Mouse (Mus musculus): ENCODE results near the gene Gabarap. TPM values are rescaled to one million over a fixed set of nuclear protein-coding genes. Genes with fewer than 3 reads are reported as not detected.

Gabarap gene
- polyA plus RNA-seq, 1 experiment from 2014 or later = 489 TPM

GRCm38 (mm10) chr11:69980196-69981140 is 10.5 kb upstream of the Gabarap start:
- peak overlapping the region; percentile 100 for H3K4me3 ChIP-seq (ENCODE audit: low read depth, low read length)
- no peaks in the 10 kb centered on the region for H3K9me3 ChIP-seq (replicated peaks; ENCODE audit: control insufficient read depth, low read length)
- H3K4me2 ChIP-seq = peak overlapping the region; percentile 97
- peaks cover 17% of the 10 kb centered on the region for H3K36me3 ChIP-seq (ENCODE audit: control insufficient read depth, insufficient read depth, low read length)
- 0% methylated on average over 44 of the region's 60 CpGs for WGBS (ENCODE audit: insufficient replicate concordance)
- H3K27ac ChIP-seq (ENCODE audit: low read depth, low read length) = peak overlapping the region; percentile 99
- peak overlapping the region; percentile 99 for H3K9ac ChIP-seq (ENCODE audit: low read depth, low read length)
- peak; percentile 88 for ATAC-seq (replicated peaks; ENCODE audit: insufficient number of reproducible peaks, low FRiP score, low TSS enrichment)
- no peaks in the 10 kb centered on the region for H3K27me3 ChIP-seq (ENCODE audit: control insufficient read depth, insufficient read depth, low read length)
- H3K4me1 ChIP-seq (ENCODE audit: control insufficient read depth, insufficient read depth, low read length) = peaks cover 20% of the 10 kb centered on the region

- H3K36me3 ChIP-seq (ENCODE audit: control insufficient read depth, insufficient read depth, low read length) = peaks cover 19% of the 10 kb centered on the region
- H3K4me1 ChIP-seq (ENCODE audit: control insufficient read depth, insufficient read depth, low read length) = peaks cover 20% of the 10 kb centered on the region
- peak within 1 kb of the TSS; percentile 99 for H3K27ac ChIP-seq (ENCODE audit: low read depth, low read length)
- 0% methylated on average over 35 of the region's 43 CpGs for WGBS (ENCODE audit: insufficient replicate concordance)
- no peaks in the 10 kb centered on the region for H3K27me3 ChIP-seq (ENCODE audit: control insufficient read depth, insufficient read depth, low read length)
- H3K4me3 ChIP-seq (ENCODE audit: low read depth, low read length) = peak within 1 kb of the TSS; percentile 100
- H3K4me2 ChIP-seq = peak within 1 kb of the TSS; percentile 97
- H3K9me3 ChIP-seq (replicated peaks; ENCODE audit: control insufficient read depth, low read length) = no peaks in the 10 kb centered on the region
- peak within 1 kb of the TSS; percentile 99 for H3K9ac ChIP-seq (ENCODE audit: low read depth, low read length)
- ATAC-seq (replicated peaks; ENCODE audit: insufficient number of reproducible peaks, low FRiP score, low TSS enrichment) = no peak
Observed at GRCm38 (mm10) chr11:69981141-69981762, 9.7 kb upstream of the Gabarap start, which contains the start of gene Ctdnep1. Gene Ctdnep1 (plus strand): TSS chr11:69981156.

GRCm38 (mm10) chr11:69982225-69982624 is 8.7 kb upstream of the Gabarap start, which contains the start of gene Elp5:
Gene Elp5 (minus strand): TSS chr11:69982517.
- Histone ChIP-seq H3K9ac (ENCODE audit: low read depth, low read length) (peak within 1 kb of the TSS; percentile 99), H3K27me3 (ENCODE audit: control insufficient read depth, insufficient read depth, low read length) (no peaks in the 10 kb centered on the region), H3K36me3 (ENCODE audit: control insufficient read depth, insufficient read depth, low read length) (peaks cover 21% of the 10 kb centered on the region), H3K4me2 (peak within 1 kb of the TSS; percentile 97), H3K27ac (ENCODE audit: low read depth, low read length) (peak within 1 kb of the TSS; percentile 99), H3K4me1 (ENCODE audit: control insufficient read depth, insufficient read depth, low read length) (peaks cover 20% of the 10 kb centered on the region), H3K9me3 (replicated peaks; ENCODE audit: control insufficient read depth, low read length) (no peaks in the 10 kb centered on the region), H3K4me3 (ENCODE audit: low read depth, low read length) (peak within 1 kb of the TSS; percentile 100)
- 51% methylated on average over 8 of the region's 8 CpGs for WGBS (ENCODE audit: insufficient replicate concordance)
- ATAC-seq (replicated peaks; ENCODE audit: insufficient number of reproducible peaks, low FRiP score, low TSS enrichment) = no peak

DNA sequence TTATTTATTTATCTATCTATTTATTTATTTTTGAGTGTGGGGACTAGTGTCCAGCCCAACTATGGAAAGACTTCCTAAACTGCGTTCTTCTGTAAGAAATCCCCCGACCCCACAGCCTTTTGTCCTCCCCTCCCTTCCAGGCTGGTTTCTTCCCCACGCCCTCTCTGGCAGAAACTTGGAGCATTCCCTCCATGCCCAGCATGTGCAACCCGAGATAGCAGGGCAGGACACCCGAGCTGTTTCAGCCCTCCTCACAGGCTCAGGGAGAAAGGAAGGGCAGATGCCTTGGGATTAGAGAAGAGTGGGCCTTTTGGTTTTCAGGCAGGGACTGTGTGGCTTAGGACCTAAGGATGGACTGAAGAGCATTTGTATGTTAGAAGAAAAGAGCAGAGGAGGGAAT is 8.1 kb upstream of the Gabarap start:
- H3K36me3 ChIP-seq (ENCODE audit: control insufficient read depth, insufficient read depth, low read length) = peaks cover 19% of the 10 kb centered on the region
- H3K4me1 ChIP-seq (ENCODE audit: control insufficient read depth, insufficient read depth, low read length) = peaks cover 20% of the 10 kb centered on the region

DNA sequence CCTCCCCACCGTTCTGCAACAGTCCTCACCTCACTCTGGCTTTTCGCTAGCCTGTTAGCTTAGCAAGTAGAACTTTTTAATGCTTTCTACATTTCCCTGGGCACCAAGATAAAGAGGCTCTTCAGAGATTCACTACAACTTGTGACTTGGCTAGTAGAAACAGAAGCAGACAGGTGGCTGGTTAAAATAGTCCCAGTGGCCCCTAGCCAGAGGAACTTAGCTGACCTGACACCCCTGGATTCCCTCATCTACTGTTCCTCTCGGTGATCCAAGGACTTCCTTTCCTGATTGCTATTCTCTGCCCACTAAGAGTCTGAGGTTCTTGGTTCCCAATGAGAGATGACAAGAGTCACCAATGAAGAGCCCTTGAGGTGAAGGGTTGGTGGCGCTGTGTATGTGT is 7.6 kb upstream of the Gabarap start:
- 78% methylated on average over 4 of the region's 4 CpGs for WGBS (ENCODE audit: insufficient replicate concordance)
- peaks cover 24% of the 10 kb centered on the region for H3K36me3 ChIP-seq (ENCODE audit: control insufficient read depth, insufficient read depth, low read length)
- peaks cover 20% of the 10 kb centered on the region for H3K4me1 ChIP-seq (ENCODE audit: control insufficient read depth, insufficient read depth, low read length)
- no peaks in the 10 kb centered on the region for H3K27me3 ChIP-seq (ENCODE audit: control insufficient read depth, insufficient read depth, low read length)
- H3K27ac ChIP-seq (ENCODE audit: low read depth, low read length) = peak overlapping the region; percentile 52; the same call in 1 of the 2 replicates
- H3K4me3 ChIP-seq (ENCODE audit: low read depth, low read length) = peak overlapping the region; percentile 100; the same call in 1 of the 2 replicates
- peak overlapping the region; percentile 4 for H3K9ac ChIP-seq (ENCODE audit: low read depth, low read length)
- H3K4me2 ChIP-seq = peak overlapping the region; percentile 97
- no peaks in the 10 kb centered on the region for H3K9me3 ChIP-seq (replicated peaks; ENCODE audit: control insufficient read depth, low read length)
- no peak for ATAC-seq (replicated peaks; ENCODE audit: insufficient number of reproducible peaks, low FRiP score, low TSS enrichment)

More for the DNA sequence above, 8.1 kb upstream of the Gabarap start:
- H3K27me3 ChIP-seq (ENCODE audit: control insufficient read depth, insufficient read depth, low read length) = no peaks in the 10 kb centered on the region
- H3K9ac ChIP-seq (ENCODE audit: low read depth, low read length) = peak overlapping the region; percentile 4
- peak overlapping the region; percentile 52; the same call in 1 of the 2 replicates for H3K27ac ChIP-seq (ENCODE audit: low read depth, low read length)
- ATAC-seq (replicated peaks; ENCODE audit: insufficient number of reproducible peaks, low FRiP score, low TSS enrichment) = no peak
- peak overlapping the region; percentile 100 for H3K4me3 ChIP-seq (ENCODE audit: low read depth, low read length)
- 27% methylated on average over 5 of the region's 5 CpGs for WGBS (ENCODE audit: insufficient replicate concordance)
- H3K4me2 ChIP-seq = peak overlapping the region; percentile 97
- H3K9me3 ChIP-seq (replicated peaks; ENCODE audit: control insufficient read depth, low read length) = no peaks in the 10 kb centered on the region

DNA sequence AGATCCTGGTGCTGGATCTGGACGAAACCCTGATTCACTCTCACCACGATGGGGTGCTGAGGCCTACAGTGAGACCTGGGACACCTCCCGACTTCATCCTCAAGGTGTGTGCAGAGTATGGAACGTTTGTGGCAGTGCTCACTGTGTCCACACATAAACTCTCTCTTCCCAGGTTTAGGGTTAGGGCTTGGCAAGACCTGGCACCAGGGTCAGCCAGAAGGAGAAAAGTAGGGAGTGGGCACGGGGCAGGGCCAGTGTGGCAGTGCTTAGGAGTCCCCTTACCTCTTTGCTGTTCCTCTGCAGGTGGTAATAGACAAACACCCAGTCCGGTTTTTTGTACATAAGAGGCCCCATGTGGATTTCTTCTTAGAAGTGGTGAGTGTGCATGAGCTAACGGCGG is 6.5 kb upstream of the Gabarap start:
- ATAC-seq (replicated peaks; ENCODE audit: insufficient number of reproducible peaks, low FRiP score, low TSS enrichment) = no peak
- H3K27me3 ChIP-seq (ENCODE audit: control insufficient read depth, insufficient read depth, low read length) = no peaks in the 10 kb centered on the region
- WGBS (ENCODE audit: insufficient replicate concordance) = 93% methylated on average over 8 of the region's 8 CpGs
- H3K4me2 ChIP-seq = no peak overlapping the region
- no peak overlapping the region for H3K9ac ChIP-seq (ENCODE audit: low read depth, low read length)
- no peak overlapping the region for H3K4me3 ChIP-seq (ENCODE audit: low read depth, low read length)
- H3K9me3 ChIP-seq (replicated peaks; ENCODE audit: control insufficient read depth, low read length) = no peaks in the 10 kb centered on the region
- H3K4me1 ChIP-seq (ENCODE audit: control insufficient read depth, insufficient read depth, low read length) = peaks cover 18% of the 10 kb centered on the region
- peaks cover 24% of the 10 kb centered on the region for H3K36me3 ChIP-seq (ENCODE audit: control insufficient read depth, insufficient read depth, low read length)
- H3K27ac ChIP-seq (ENCODE audit: low read depth, low read length) = no peak overlapping the region

- no peaks in the 10 kb centered on the region for H3K27me3 ChIP-seq (ENCODE audit: control insufficient read depth, insufficient read depth, low read length)
- 83% methylated on average over 8 of the region's 8 CpGs for WGBS (ENCODE audit: insufficient replicate concordance)
- no peak for ATAC-seq (replicated peaks; ENCODE audit: insufficient number of reproducible peaks, low FRiP score, low TSS enrichment)
- no peak overlapping the region; the same call in 1 of the 2 replicates for H3K9ac ChIP-seq (ENCODE audit: low read depth, low read length)
- peaks cover 26% of the 10 kb centered on the region for H3K36me3 ChIP-seq (ENCODE audit: control insufficient read depth, insufficient read depth, low read length)
- H3K4me3 ChIP-seq (ENCODE audit: low read depth, low read length) = no peak overlapping the region
- H3K9me3 ChIP-seq (replicated peaks; ENCODE audit: control insufficient read depth, low read length) = no peaks in the 10 kb centered on the region
- H3K4me2 ChIP-seq = no peak overlapping the region
- peaks cover 8% of the 10 kb centered on the region; the same call in 1 of the 2 replicates for H3K4me1 ChIP-seq (ENCODE audit: control insufficient read depth, insufficient read depth, low read length)
- H3K27ac ChIP-seq (ENCODE audit: low read depth, low read length) = peak overlapping the region; percentile 94
Observed at GRCm38 (mm10) chr11:69989949-69990348, 994 bp upstream of the Gabarap start.

DNA sequence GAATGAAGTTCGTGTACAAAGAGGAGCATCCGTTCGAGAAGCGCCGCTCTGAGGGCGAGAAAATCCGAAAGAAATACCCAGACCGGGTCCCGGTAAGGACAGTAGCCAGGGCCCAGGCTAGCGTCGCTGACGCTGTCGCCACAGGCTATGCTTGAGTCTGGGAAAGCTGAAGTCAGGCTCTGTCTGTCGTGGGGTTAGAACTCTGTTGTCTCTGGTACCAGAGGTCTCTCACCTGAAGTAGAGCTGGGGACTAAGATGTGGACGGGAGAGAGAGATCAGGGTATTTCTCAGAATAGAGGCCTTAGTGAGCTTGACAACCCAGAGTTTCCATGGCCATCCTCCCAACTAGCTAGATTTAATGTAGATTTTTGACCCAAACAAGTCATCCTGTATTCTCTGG is 768 bp downstream of the Gabarap start:
- Histone ChIP-seq H3K4me1 (ENCODE audit: control insufficient read depth, insufficient read depth, low read length) (peaks cover 8% of the 10 kb centered on the region; the same call in 1 of the 2 replicates), H3K4me2 (peak overlapping the region; percentile 84), H3K9ac (ENCODE audit: low read depth, low read length) (peak overlapping the region; percentile 92), H3K4me3 (ENCODE audit: low read depth, low read length) (peak overlapping the region; percentile 87), H3K9me3 (replicated peaks; ENCODE audit: control insufficient read depth, low read length) (no peaks in the 10 kb centered on the region), H3K36me3 (ENCODE audit: control insufficient read depth, insufficient read depth, low read length) (peaks cover 16% of the 10 kb centered on the region), H3K27ac (ENCODE audit: low read depth, low read length) (peak overlapping the region; percentile 94), H3K27me3 (ENCODE audit: control insufficient read depth, insufficient read depth, low read length) (no peaks in the 10 kb centered on the region)
- under 1% methylated on average over 15 of the region's 15 CpGs for WGBS (ENCODE audit: insufficient replicate concordance)
- no peak for ATAC-seq (replicated peaks; ENCODE audit: insufficient number of reproducible peaks, low FRiP score, low TSS enrichment)

Data from heart, embryonic 11.5 days (tissue).